Mouse (Mus musculus): ENCODE measurements at regions not wholly inside any gene's neighbourhood (a gene's known extent, or its start where the extent isn't known, plus 50 kb on each side); places are given as distances from the start of the nearest gene placed in this dataset.

- in situ Hi-C loops (cut with MseI, MboI): no loop called here
Measured at GRCm38 (mm10) chr10:56453578-56454069, 76.5 kb downstream of the Gja1 start.

GRCm38 (mm10) chr10:56455867-56456468 lies 78.8 kb downstream of the Gja1 start:
- in situ Hi-C loops (cut with MseI, MboI): no loop called here

- in situ Hi-C loops (cut with MseI, MboI): no loop called here
Measured at GRCm38 (mm10) chr10:56468537-56468936, 91.4 kb downstream of the Gja1 start.

GRCm38 (mm10) chr10:56468993-56469712 lies 92.0 kb downstream of the Gja1 start:
- in situ Hi-C loops (cut with MseI, MboI): no loop called here

GRCm38 (mm10) chr10:56469895-56470294 lies 92.8 kb downstream of the Gja1 start:
- in situ Hi-C loops (cut with MseI, MboI): no loop called here

- in situ Hi-C loops (cut with MseI, MboI): no loop called here
Measured at GRCm38 (mm10) chr10:56474951-56475350, 97.8 kb downstream of the Gja1 start.

GRCm38 (mm10) chr10:56482156-56482716 lies 105.1 kb downstream of the Gja1 start:
- in situ Hi-C loops (cut with MseI, MboI): no loop called here

GRCm38 (mm10) chr10:56484931-56485330 lies 107.8 kb downstream of the Gja1 start:
- in situ Hi-C loops (cut with MseI, MboI): no loop called here

GRCm38 (mm10) chr10:56485746-56486145 lies 108.6 kb downstream of the Gja1 start:
- in situ Hi-C loops (cut with MseI, MboI): no loop called here

GRCm38 (mm10) chr10:56486584-56486983 lies 109.5 kb downstream of the Gja1 start:
- in situ Hi-C loops (cut with MseI, MboI): no loop called here

- in situ Hi-C loops (cut with MseI, MboI): no loop called here
Measured at GRCm38 (mm10) chr10:56493461-56493860, 116.3 kb downstream of the Gja1 start.

GRCm38 (mm10) chr10:56495352-56495751 lies 118.2 kb downstream of the Gja1 start:
- in situ Hi-C loops (cut with MseI, MboI): no loop called here

- in situ Hi-C loops (cut with MseI, MboI): no loop called here
Measured at GRCm38 (mm10) chr10:56519041-56519440, 141.9 kb downstream of the Gja1 start.

GRCm38 (mm10) chr10:56525791-56526190 lies 148.7 kb downstream of the Gja1 start:
- in situ Hi-C loops (cut with MseI, MboI): no loop called here

GRCm38 (mm10) chr10:56537091-56537490 lies 160.0 kb downstream of the Gja1 start:
- in situ Hi-C loops (cut with MseI, MboI): no loop called here

GRCm38 (mm10) chr10:56539827-56540511 lies 162.8 kb downstream of the Gja1 start:
- in situ Hi-C loops (cut with MseI, MboI): no loop called here

- in situ Hi-C loops (cut with MseI, MboI): no loop called here
Measured at GRCm38 (mm10) chr10:56542106-56542505, 165.0 kb downstream of the Gja1 start.

GRCm38 (mm10) chr10:56545989-56546388 lies 168.9 kb downstream of the Gja1 start:
- in situ Hi-C loops (cut with MseI, MboI): no loop called here

GRCm38 (mm10) chr10:56546824-56547223 lies 169.7 kb downstream of the Gja1 start:
- in situ Hi-C loops (cut with MseI, MboI): no loop called here

GRCm38 (mm10) chr10:56547825-56548224 lies 170.7 kb downstream of the Gja1 start:
- in situ Hi-C loops (cut with MseI, MboI): no loop called here

- in situ Hi-C loops (cut with MseI, MboI): no loop called here
Measured at GRCm38 (mm10) chr10:56566836-56567442, 189.8 kb downstream of the Gja1 start.

GRCm38 (mm10) chr10:56582065-56582464 lies 204.9 kb downstream of the Gja1 start:
- in situ Hi-C loops (cut with MseI, MboI): no loop called here
